Comparison of ENCODE assay signal across 39 mouse cellular contexts in the genomic region with DNA sequence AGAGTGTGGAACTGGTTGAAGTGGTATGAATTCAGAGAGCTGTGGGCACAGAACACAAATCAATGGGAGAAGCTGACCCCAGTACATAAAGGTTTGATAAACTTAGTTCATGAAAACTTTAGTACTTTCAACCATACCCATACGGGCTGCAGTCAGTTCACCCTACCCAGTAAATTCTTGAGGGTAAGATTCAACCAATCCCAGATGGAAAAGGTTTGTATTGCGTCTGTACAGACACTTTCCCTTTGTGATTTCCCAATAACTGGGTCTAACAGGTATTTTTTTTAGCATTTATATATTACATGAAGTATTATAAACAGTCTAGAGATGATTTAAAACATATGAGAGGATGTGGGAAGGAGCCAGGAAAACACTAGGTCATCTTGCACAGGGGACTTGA. TPM values are rescaled to one million over a fixed set of nuclear protein-coding genes. Genes with fewer than 3 reads are reported as not detected.
"Had no signal": no experiment of that assay in that cellular context is flagged by ENCODE, and none has a peak within 500 bp of the region (broad histone marks: within the 10 kb centered on the region; RNA-seq: fewer than 3 reads in every experiment).

No protein-coding gene starts in this region.

- H3K4me1 ChIP-seq: limb, embryonic 10.5 days; limb, embryonic 12.5 days; liver, embryonic 12.5 days; liver, embryonic 13.5 days; liver, embryonic 15.5 days; lung, embryonic 15.5 days; megakaryocyte, embryonic 14.5 days; neural tube, embryonic 12.5 days had no signal

- H3K4me2 ChIP-seq: limb, embryonic 12.5 days; limb, embryonic 13.5 days; limb, embryonic 15.5 days; liver, embryonic 11.5 days; liver, embryonic 12.5 days; liver, embryonic 13.5 days; liver, embryonic 15.5 days; lung, embryonic 14.5 days; lung, embryonic 15.5 days; midbrain, embryonic 11.5 days; midbrain, embryonic 12.5 days; midbrain, embryonic 13.5 days; midbrain, embryonic 15.5 days; neural tube, embryonic 12.5 days had no signal

- H3K9ac ChIP-seq: limb, embryonic 12.5 days; limb, embryonic 13.5 days; limb, embryonic 15.5 days; liver, embryonic 12.5 days; liver, embryonic 13.5 days; liver, embryonic 14.5 days; liver, embryonic 15.5 days; liver, postnatal 0 days; lung, embryonic 14.5 days; lung, embryonic 15.5 days; midbrain, embryonic 12.5 days; midbrain, embryonic 13.5 days; midbrain, embryonic 15.5 days; neural tube, embryonic 12.5 days had no signal

- H3K4me3 ChIP-seq: limb, embryonic 10.5 days; limb, embryonic 12.5 days; limb, embryonic 13.5 days; limb, embryonic 15.5 days; liver, embryonic 12.5 days; liver, embryonic 13.5 days; liver, embryonic 15.5 days; lung, embryonic 15.5 days; megakaryocyte, embryonic 14.5 days; midbrain, embryonic 10.5 days; midbrain, embryonic 12.5 days; midbrain, embryonic 13.5 days; midbrain, embryonic 15.5 days; myocyte; neural tube, embryonic 12.5 days had no signal

- H3K9me3 ChIP-seq: limb, embryonic 10.5 days; limb, embryonic 12.5 days; limb, embryonic 13.5 days; limb, embryonic 15.5 days; liver, embryonic 12.5 days; liver, embryonic 13.5 days; liver, embryonic 15.5 days; lung, embryonic 15.5 days; megakaryocyte, embryonic 14.5 days; midbrain, embryonic 10.5 days; midbrain, embryonic 12.5 days; midbrain, embryonic 13.5 days; midbrain, embryonic 15.5 days; neural tube, embryonic 12.5 days had no signal

- H3K36me3 ChIP-seq: limb, embryonic 10.5 days; limb, embryonic 12.5 days; limb, embryonic 13.5 days; limb, embryonic 15.5 days; liver, embryonic 12.5 days; liver, embryonic 13.5 days; liver, embryonic 15.5 days; lung, embryonic 15.5 days; midbrain, embryonic 10.5 days; midbrain, embryonic 12.5 days; midbrain, embryonic 13.5 days; midbrain, embryonic 15.5 days; neural tube, embryonic 12.5 days had no signal

- H3K27ac ChIP-seq: limb, embryonic 10.5 days; limb, embryonic 12.5 days; limb, embryonic 13.5 days; limb, embryonic 15.5 days; liver, embryonic 12.5 days; liver, embryonic 13.5 days; liver, embryonic 14.5 days; liver, embryonic 15.5 days; lung, embryonic 15.5 days; macrophage; midbrain, embryonic 10.5 days; midbrain, embryonic 12.5 days; midbrain, embryonic 13.5 days; midbrain, embryonic 15.5 days; neural tube, embryonic 12.5 days had no signal

- H3K27me3 ChIP-seq: limb, embryonic 12.5 days; limb, embryonic 13.5 days; limb, embryonic 15.5 days; liver, embryonic 12.5 days; liver, embryonic 13.5 days; liver, embryonic 15.5 days; lung, embryonic 15.5 days; megakaryocyte, embryonic 14.5 days; midbrain, embryonic 12.5 days; midbrain, embryonic 13.5 days; midbrain, embryonic 15.5 days; neural tube, embryonic 12.5 days had no signal

- DNase-seq: left cerebral cortex, postnatal 4 days; liver; liver, embryonic 13.5 days; liver, postnatal 0 days; lung, adult 18-20 months; lung, adult 2 months; lung, embryonic 14.5 days; lung, postnatal 10 days; lung, postnatal 14 days; lung, postnatal 36 days; lung, postnatal 4 days; midbrain, embryonic 14.5 days had no signal

RNA-seq across cellular contexts. Expression of gene Myh2, which starts 15.2 kb away (rescaled TPM):
- total RNA-seq: megakaryocyte progenitor cell, adult 5-6 weeks; megakaryocyte, adult 5-6 weeks; megakaryocyte-erythroid progenitor cell, adult 5-6 weeks; monocyte, adult 5-6 weeks had no signal
- polyA plus RNA-seq: limb, embryonic 10.5 days; limb, embryonic 11.5 days; liver, adult 2 months; liver, embryonic 11.5 days; liver, embryonic 12.5 days; liver, embryonic 13.5 days; liver, embryonic 14.5 days; liver, embryonic 16.5 days; liver, postnatal 0 days; lung, embryonic 14.5 days; lung, embryonic 15.5 days; lung, embryonic 16.5 days; lung, postnatal 0 days; macrophage; midbrain, embryonic 11.5 days; midbrain, embryonic 13.5 days had no signal

RNA-seq across cellular contexts. Expression of gene Myh1, which starts 44.2 kb away (rescaled TPM):
- total RNA-seq: megakaryocyte progenitor cell, adult 5-6 weeks; megakaryocyte, adult 5-6 weeks; megakaryocyte-erythroid progenitor cell, adult 5-6 weeks; monocyte, adult 5-6 weeks had no signal
- polyA plus RNA-seq: liver, adult 2 months; lung, embryonic 14.5 days; lung, embryonic 16.5 days; lung, postnatal 0 days; macrophage; midbrain, embryonic 10.5 days; midbrain, embryonic 11.5 days; midbrain, embryonic 12.5 days; midbrain, embryonic 13.5 days; neural tube, embryonic 12.5 days had no signal
